Mouse (Mus musculus) lung, adult 2 months (tissue): ENCODE results near the gene Wbp1.

ENCODE experiments used
- CTCF ChIP-seq: fragments of 200-500 bp; IDR thresholded peaks from 2 replicates; pipeline ENCODE4 v1.5.1; 2011; ENCODE audit warnings: mild to moderate bottlenecking, low read length, control low read depth; ENCODE audit not compliant: insufficient read depth
- POLR2A ChIP-seq: fragments of 200-500 bp; IDR thresholded peaks from 2 replicates; pipeline ENCODE4 v1.6.1; 2011; ENCODE audit warnings: low read depth, mild to moderate bottlenecking, control low read depth, low read length, borderline replicate concordance; ENCODE audit errors: extremely low read depth

GRCm38 (mm10) chr6:83136291-83136880, 15.0 kb upstream of the Wbp1 start:
- TF ChIP-seq CTCF (no peak), POLR2A (no peak)
